Mouse (Mus musculus) left cerebral cortex, adult 9 months (tissue): ENCODE measurements around the gene Rap1gap2.

Experiments
- DNase-seq, 2 experiments: peaks; one replicate each; pipeline ENCODE4 v3.0.0; 2022; ENCODE audit warnings: low spot score in 2 of 2

The Rap1gap2 gene

DNA sequence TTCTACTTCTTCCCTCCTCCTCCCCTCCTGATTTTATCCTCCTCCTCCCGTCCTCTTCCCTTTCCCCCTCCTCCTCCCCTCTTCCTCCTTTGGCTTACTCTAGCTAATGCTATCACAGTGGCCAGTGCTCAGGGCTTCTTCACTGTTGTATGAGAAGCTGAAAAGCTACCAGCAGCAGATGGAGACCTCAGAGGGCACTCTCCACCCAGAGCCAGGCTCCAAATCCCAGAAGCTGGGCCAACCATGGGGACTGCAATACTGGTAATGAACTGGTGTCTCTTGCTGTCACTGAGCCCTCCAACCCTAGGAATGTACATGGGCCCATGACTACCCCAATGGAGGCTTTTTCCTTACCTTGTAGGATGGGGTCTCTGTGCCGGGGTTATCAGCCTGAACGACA lies 198.8 kb downstream of the Rap1gap2 start:
- DNase-seq = no peak

DNA sequence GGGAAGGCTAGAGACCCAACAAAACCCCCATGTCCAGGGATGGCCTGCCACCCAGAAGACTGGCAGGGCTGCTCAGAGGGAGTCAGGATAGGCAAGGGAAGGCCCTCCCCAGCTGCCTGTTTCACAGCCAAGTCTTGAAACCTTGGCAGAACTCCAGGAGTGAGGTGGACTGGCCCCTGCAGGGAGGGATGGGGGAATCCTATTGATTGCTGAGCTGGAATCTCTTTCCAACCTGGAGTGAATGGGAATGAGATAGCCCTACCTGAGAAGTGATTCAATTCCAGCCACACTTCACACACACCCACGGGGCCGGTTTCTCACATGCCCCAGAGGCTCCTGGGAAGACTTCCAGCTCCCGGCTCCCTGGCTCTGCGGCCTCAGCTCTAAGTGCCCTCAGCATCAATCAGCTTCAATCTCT lies 200.9 kb downstream of the Rap1gap2 start:
- DNase-seq = peak in 1 of 2 experiments; percentile 47

DNA sequence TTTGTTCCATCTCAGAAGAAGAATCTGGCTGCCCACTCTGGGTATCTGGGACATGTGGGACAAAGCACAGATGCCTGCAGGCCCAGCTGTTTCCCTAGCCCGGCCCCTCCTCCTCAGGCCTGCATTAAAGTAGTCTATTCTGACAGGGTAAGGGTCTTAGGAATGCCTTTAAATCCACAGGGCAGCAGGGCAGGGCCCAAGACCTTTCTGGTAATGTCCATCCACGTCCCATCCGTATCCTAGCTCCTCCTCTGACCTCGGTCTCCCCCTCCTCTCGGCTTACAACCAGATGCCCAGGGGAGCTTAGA lies 201.3 kb downstream of the Rap1gap2 start:
- DNase-seq = no peak

- DNase-seq = peak; percentile 58 to 87
These were observed 201.9 kb downstream of the Rap1gap2 start for GRCm38 (mm10) chr11:74408587-74409446.

- no peak for DNase-seq
These were observed 205.5 kb downstream of the Rap1gap2 start for GRCm38 (mm10) chr11:74405201-74405600.

- no peak for DNase-seq
These were observed 206.5 kb downstream of the Rap1gap2 start for GRCm38 (mm10) chr11:74404216-74404615.

- no peak for DNase-seq
These were observed 208.6 kb downstream of the Rap1gap2 start for GRCm38 (mm10) chr11:74402126-74402525.

DNA sequence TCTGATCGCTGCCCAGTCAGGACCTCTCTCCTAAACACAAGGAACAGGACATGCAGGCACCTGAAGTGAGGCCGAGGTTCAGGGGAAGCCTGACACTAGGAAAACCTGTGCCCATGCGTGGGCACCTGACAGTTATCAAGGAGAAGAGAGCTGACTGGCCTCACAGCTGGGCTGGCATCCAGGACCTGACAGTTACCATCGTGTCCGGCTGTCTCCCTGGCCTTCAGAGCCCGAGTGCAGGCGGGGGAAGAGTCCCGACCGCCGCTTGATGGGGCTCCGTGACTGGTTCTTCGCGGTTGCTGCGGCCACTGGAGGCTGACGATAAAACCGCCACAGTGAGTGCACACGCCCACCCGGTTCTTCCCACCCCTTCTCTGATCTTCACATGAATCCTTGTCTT lies 215.1 kb downstream of the Rap1gap2 start:
- no peak for DNase-seq

DNA sequence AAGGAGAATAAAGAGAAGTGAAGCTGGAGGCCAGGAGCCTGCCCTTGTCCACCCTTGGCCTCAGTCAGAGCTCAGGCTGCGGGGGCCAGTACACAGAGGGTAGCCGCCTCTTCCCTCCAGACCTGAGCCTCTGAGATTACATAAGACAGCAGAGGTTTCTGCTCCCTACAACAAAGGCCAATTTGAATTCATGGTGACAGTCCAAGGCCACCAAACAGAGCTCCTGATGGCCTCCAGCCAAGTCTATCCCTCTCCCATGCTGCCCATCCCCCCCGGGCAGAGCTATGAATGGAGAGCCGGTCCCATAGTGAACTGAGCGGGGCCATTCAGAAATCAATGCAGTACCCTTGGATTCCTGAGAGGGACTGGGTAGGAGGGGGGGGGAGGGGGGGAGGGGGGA lies 217.2 kb downstream of the Rap1gap2 start:
- DNase-seq = no peak

DNA sequence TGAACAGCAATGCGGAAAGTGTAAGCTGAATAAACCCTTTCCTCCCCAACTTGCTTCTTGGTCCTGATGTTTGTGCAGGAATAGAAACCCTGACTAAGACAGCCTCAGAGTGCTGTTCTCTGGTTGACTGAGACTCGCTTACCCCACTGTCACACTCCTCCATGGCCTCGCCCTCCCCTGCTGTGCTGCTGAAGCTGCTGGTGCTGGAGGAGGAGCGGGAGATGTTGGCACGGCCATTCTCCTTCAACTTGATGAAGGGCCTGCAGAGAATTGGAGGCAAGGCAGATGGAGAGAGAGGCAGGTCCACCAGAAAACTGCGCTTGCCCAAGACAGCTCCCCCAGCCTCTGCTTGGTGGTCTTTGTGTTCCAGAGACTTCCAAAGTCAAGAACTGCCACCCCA lies 217.8 kb downstream of the Rap1gap2 start:
- DNase-seq = no peak

GRCm38 (mm10) chr11:74391899-74392298 lies 218.8 kb downstream of the Rap1gap2 start:
- no peak for DNase-seq

DNA sequence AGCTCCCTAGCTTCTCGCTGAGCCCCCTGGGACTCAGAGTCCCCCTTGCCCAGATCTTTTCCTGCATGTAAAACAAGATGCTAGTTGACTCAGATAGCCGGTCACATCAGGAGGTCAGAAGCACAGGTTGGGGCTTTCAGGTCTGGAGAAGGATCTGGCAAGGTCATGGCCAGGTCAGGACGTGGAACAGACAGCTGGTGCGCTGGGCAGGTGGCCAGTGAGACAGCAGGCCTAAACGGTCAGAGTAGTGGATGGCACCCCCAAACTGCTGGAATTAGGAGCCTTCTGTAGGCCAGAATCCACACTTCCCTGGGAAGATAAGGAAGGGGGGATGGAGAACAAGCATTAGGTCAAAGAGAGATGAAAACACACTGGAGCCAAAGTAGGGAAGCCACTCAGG lies 223.5 kb downstream of the Rap1gap2 start:
- DNase-seq = no peak

GRCm38 (mm10) chr11:74385674-74386073 lies 225.0 kb downstream of the Rap1gap2 start:
- no peak for DNase-seq

DNA sequence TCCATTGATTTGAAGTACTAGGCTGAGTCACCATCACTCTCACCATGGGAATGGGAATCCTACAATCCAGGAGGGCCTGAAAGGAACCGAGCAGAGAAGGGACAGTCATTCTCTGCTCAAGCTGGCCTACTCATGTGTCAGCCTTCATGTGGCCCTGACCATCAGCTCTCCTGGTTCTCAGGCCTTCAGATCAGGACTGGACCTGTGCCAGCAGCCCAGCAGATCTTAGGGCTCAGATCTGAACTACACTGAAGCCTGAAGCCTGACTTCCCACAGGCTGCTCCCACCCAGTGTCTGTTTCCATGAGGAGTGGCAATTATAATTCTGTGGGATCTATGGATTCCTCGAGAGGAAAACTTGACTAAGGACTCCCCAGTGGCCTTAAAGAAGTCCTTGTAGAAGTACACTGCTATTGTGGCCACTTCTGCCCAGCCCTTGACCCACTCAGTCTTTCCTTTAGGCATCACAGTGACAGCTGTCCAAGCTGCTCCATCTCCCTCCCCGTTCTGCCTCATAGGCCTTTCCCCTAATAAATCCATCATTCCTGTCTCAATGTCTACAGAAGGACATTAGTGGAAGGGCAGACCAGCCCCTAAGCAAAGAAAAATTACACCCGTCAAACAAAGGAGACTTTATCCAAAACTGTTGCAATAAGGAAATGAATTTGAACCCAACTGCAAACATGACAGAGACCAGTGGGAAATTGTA lies 231.4 kb downstream of the Rap1gap2 start:
- DNase-seq = no peak

GRCm38 (mm10) chr11:74376847-74377246 lies 233.9 kb downstream of the Rap1gap2 start:
- DNase-seq = peak in 1 of 2 experiments; percentile 72

DNA sequence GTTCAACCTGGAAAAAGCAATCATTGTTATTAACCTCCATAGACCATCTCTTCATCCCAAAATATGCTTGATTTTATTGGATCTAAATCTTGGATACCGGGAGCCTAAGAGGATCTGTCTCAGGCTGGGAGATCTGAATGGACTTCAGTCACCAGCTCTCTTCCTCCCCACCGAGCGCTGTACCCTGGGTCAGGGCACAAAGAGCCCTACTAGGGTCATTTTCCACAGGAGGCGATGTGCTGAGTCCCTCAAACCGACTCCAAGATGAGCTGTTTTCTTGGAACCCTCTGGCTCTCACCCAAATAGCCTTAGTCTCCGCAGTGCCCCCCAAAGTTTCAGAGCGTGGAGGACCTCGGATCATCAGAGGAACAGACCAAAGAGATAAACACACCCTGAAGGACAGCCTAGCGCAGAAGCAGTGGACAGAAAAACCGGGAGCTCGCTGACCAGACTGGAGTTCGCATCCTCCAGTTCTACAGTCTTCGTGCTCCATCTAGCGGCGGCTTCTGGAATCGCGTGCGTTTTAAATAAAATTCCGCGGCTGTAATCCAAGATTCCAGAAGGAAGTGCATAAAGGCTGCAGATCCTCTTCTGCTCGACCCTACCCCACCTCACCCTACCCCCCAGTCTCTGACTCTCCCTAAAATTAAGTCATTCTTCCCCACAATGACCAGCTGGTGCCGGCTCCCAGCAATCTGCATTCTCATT lies 239.2 kb downstream of the Rap1gap2 start:
- peak in 1 of 2 experiments; percentile 83 for DNase-seq

DNA sequence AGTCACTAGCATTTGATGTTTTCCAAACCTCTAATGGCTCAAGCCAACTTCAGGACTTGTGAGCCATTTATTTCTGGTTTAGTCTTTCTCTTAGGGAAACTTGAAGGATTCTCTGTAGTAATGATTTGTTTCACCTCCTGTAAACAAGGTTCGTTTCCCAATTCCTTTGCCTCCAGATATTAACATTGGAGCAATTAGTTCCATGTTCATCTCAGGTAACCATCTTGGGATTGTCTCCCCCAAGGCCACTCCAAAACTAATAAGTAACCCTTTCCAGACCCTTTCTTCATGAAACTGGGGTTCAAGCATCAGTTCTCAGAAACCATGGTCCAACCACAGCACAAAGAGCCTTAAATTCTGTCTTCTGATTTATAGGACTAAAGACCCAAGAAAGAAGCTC lies 248.9 kb downstream of the Rap1gap2 start, which contains the start of gene Olfr412:
Olfr412 (plus strand) TSS at position 301 of the 400 bp plus-strand sequence.
- no peak for DNase-seq

GRCm38 (mm10) chr11:74352550-74352949 lies 258.2 kb downstream of the Rap1gap2 start, which contains the start of gene Olfr411:
Olfr411 (minus strand) TSS chr11:74352650.
- no peak for DNase-seq

DNA sequence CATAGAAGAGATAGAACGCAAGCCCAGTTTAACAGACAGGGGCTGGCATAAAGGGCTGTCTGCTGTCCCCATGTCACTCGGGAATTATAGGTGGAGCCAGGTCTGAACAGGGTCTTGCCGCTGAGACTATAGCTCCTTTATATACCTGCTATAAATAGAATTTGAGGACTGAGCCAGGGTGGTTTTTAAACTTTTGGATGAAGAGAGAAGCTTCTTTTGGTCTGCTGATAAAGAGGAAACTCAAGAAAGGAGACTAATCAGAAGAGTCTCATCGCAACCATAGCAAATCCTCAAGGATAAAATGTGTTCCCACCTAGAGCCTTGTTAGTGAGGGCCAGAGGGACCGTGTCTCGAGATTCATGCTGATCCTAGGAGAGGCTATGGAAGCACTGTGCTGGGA lies 272.8 kb downstream of the Rap1gap2 start, which contains the start of gene Olfr410:
Olfr410 (minus strand) TSS at position 101 of the 400 bp plus-strand sequence.
- DNase-seq = no peak
